Mouse (Mus musculus): ENCODE data around the gene Ccdc116.
"Not testable (repeated sequence)": the region's sequence is repeated elsewhere in the genome, so short reads cannot be mapped to it uniquely, and the experiment has no call there.

Ccdc116 gene

GRCm38 (mm10) chr16:17146772-17147235 lies at the start of gene Ccdc116:
Ccdc116 (minus strand) TSS chr16:17147229.
- peak; percentile 79 for DNase-seq (ENCODE audit: low spot score)

GRCm38 (mm10) chr16:17193823-17194222 lies 46.8 kb upstream of the Ccdc116 start:
- DNase-seq (ENCODE audit: low spot score), result no peak

GRCm38 (mm10) chr16:17185475-17185874 lies 38.4 kb upstream of the Ccdc116 start:
- DNase-seq (ENCODE audit: low spot score), result no peak

- no peak for DNase-seq (ENCODE audit: low spot score)
These were observed 36.0 kb upstream of the Ccdc116 start for GRCm38 (mm10) chr16:17183003-17183402.

- no peak for DNase-seq (ENCODE audit: low spot score)
These were observed 35.1 kb upstream of the Ccdc116 start for GRCm38 (mm10) chr16:17182136-17182535.

GRCm38 (mm10) chr16:17181382-17181781 lies 34.4 kb upstream of the Ccdc116 start:
- DNase-seq (ENCODE audit: low spot score), result no peak

- no peak for DNase-seq (ENCODE audit: low spot score)
These were observed 32.7 kb upstream of the Ccdc116 start for GRCm38 (mm10) chr16:17179706-17180105.

- no peak for DNase-seq (ENCODE audit: low spot score)
These were observed 30.7 kb upstream of the Ccdc116 start for GRCm38 (mm10) chr16:17177623-17178170.

GRCm38 (mm10) chr16:17175765-17176164 lies 28.7 kb upstream of the Ccdc116 start:
- DNase-seq (ENCODE audit: low spot score), result peak; percentile 14

GRCm38 (mm10) chr16:17168049-17168448 lies 21.0 kb upstream of the Ccdc116 start:
- no peak for DNase-seq (ENCODE audit: low spot score)

- no peak for DNase-seq (ENCODE audit: low spot score)
These were observed 20.1 kb upstream of the Ccdc116 start for GRCm38 (mm10) chr16:17167179-17167578.

- not testable (repeated sequence) for DNase-seq (ENCODE audit: low spot score)
These were observed 18.4 kb upstream of the Ccdc116 start for GRCm38 (mm10) chr16:17165478-17165877.

- DNase-seq (ENCODE audit: low spot score), result no peak
These were observed 7.3 kb upstream of the Ccdc116 start for GRCm38 (mm10) chr16:17154346-17154745.

GRCm38 (mm10) chr16:17151874-17152273 lies 4.8 kb upstream of the Ccdc116 start:
- DNase-seq (ENCODE audit: low spot score), result no peak

GRCm38 (mm10) chr16:17150520-17151258 lies 3.7 kb upstream of the Ccdc116 start:
- no peak for DNase-seq (ENCODE audit: low spot score)

- DNase-seq (ENCODE audit: low spot score), result peak; percentile 37
These were observed 1.1 kb upstream of the Ccdc116 start for GRCm38 (mm10) chr16:17148084-17148483.

GRCm38 (mm10) chr16:17147391-17147929 lies 431 bp upstream of the Ccdc116 start:
- no peak for DNase-seq (ENCODE audit: low spot score)

- no peak for DNase-seq (ENCODE audit: low spot score)
These were observed 2.7 kb downstream of the Ccdc116 start, which contains the start of gene Ydjc for GRCm38 (mm10) chr16:17144339-17144738. Ydjc (plus strand) TSS chr16:17144621.

- no peak for DNase-seq (ENCODE audit: low spot score)
These were observed 9.7 kb downstream of the Ccdc116 start for GRCm38 (mm10) chr16:17137355-17137754.

GRCm38 (mm10) chr16:17132906-17133200 lies 14.2 kb downstream of the Ccdc116 start:
- DNase-seq (ENCODE audit: low spot score), result no peak

GRCm38 (mm10) chr16:17132089-17132905 lies 14.7 kb downstream of the Ccdc116 start, which contains the start of gene Sdf2l1:
Sdf2l1 (minus strand) TSS chr16:17132383.
- DNase-seq (ENCODE audit: low spot score), result peak; percentile 97
